Mouse (Mus musculus): ENCODE measurements around the gene Med13l. TPM values are rescaled to one million over a fixed set of nuclear protein-coding genes. Genes with fewer than 3 reads are reported as not detected.

The Med13l gene
- polyA plus RNA-seq, 1 experiment, result 19.3 TPM

GRCm38 (mm10) chr5:118667863-118668262 is 107.4 kb downstream of the Med13l start:
- TF ChIP-seq CTCF (IDR thresholded peaks at IDR 0.05; ENCODE audit: extremely low read depth, insufficient read depth, insufficient read length, insufficient replicate concordance) (no peak), POLR2A (IDR thresholded peaks at IDR 0.05; ENCODE audit: low read depth, low read length) (no peak)
- H3K27me3 ChIP-seq (ENCODE audit: control insufficient read depth, insufficient read depth, low read length), result no peaks in the 10 kb centered on the region
- no peak for DNase-seq (ENCODE audit: low read depth in 1 of 2, low spot score in 2 of 2)
- peaks cover 10% of the 10 kb centered on the region; the same call in 1 of the 2 replicates for H3K4me1 ChIP-seq (ENCODE audit: control insufficient read depth, insufficient read depth, insufficient read length)
- no peak overlapping the region for H3K27ac ChIP-seq (ENCODE audit: insufficient read depth, low read length)
- no peaks in the 10 kb centered on the region; the same call in 1 of the 2 replicates for H3K36me3 ChIP-seq (ENCODE audit: control insufficient read depth, insufficient read depth, low read length)
- WGBS, result 90% methylated on average over 7 of the region's 7 CpGs
- no peak overlapping the region for H3K4me3 ChIP-seq (ENCODE audit: extremely low read depth, insufficient read depth, insufficient read length)

GRCm38 (mm10) chr5:118668931-118669330 is 108.5 kb downstream of the Med13l start:
- no peak for TF ChIP-seq CTCF (IDR thresholded peaks at IDR 0.05; ENCODE audit: extremely low read depth, insufficient read depth, insufficient read length, insufficient replicate concordance)
- TF ChIP-seq POLR2A (IDR thresholded peaks at IDR 0.05; ENCODE audit: low read depth, low read length), result no peak
- 67% methylated on average over 2 of the region's 2 CpGs for WGBS
- Histone ChIP-seq H3K4me1 (ENCODE audit: control insufficient read depth, insufficient read depth, insufficient read length) (peaks cover 4% of the 10 kb centered on the region; the same call in 1 of the 2 replicates), H3K27ac (ENCODE audit: insufficient read depth, low read length) (no peak overlapping the region), H3K4me3 (ENCODE audit: extremely low read depth, insufficient read depth, insufficient read length) (no peak overlapping the region), H3K36me3 (ENCODE audit: control insufficient read depth, insufficient read depth, low read length) (no peaks in the 10 kb centered on the region; the same call in 1 of the 2 replicates), H3K27me3 (ENCODE audit: control insufficient read depth, insufficient read depth, low read length) (no peaks in the 10 kb centered on the region)
- no peak for DNase-seq (ENCODE audit: low read depth in 1 of 2, low spot score in 2 of 2)

- no peaks in the 10 kb centered on the region; the same call in 1 of the 2 replicates for H3K36me3 ChIP-seq (ENCODE audit: control insufficient read depth, insufficient read depth, low read length)
- no peak overlapping the region for H3K27ac ChIP-seq (ENCODE audit: insufficient read depth, low read length)
- no peak for DNase-seq (ENCODE audit: low read depth in 1 of 2, low spot score in 2 of 2)
- no peaks in the 10 kb centered on the region for H3K27me3 ChIP-seq (ENCODE audit: control insufficient read depth, insufficient read depth, low read length)
- no peak overlapping the region for H3K4me3 ChIP-seq (ENCODE audit: extremely low read depth, insufficient read depth, insufficient read length)
- TF ChIP-seq POLR2A (IDR thresholded peaks at IDR 0.05; ENCODE audit: low read depth, low read length) (no peak), CTCF (IDR thresholded peaks at IDR 0.05; ENCODE audit: extremely low read depth, insufficient read depth, insufficient read length, insufficient replicate concordance) (no peak)
- peaks cover 7% of the 10 kb centered on the region for H3K4me1 ChIP-seq (ENCODE audit: control insufficient read depth, insufficient read depth, insufficient read length)
Measured at GRCm38 (mm10) chr5:118672111-118672510, 111.6 kb downstream of the Med13l start.

- 94% methylated on average over 5 of the region's 5 CpGs for WGBS
- Histone ChIP-seq H3K36me3 (ENCODE audit: control insufficient read depth, insufficient read depth, low read length) (no peaks in the 10 kb centered on the region; the same call in 1 of the 2 replicates), H3K27ac (ENCODE audit: insufficient read depth, low read length) (no peak overlapping the region), H3K4me1 (ENCODE audit: control insufficient read depth, insufficient read depth, insufficient read length) (peaks cover 11% of the 10 kb centered on the region), H3K27me3 (ENCODE audit: control insufficient read depth, insufficient read depth, low read length) (no peaks in the 10 kb centered on the region), H3K4me3 (ENCODE audit: extremely low read depth, insufficient read depth, insufficient read length) (no peak overlapping the region)
- TF ChIP-seq CTCF (IDR thresholded peaks at IDR 0.05; ENCODE audit: extremely low read depth, insufficient read depth, insufficient read length, insufficient replicate concordance) (no peak), POLR2A (IDR thresholded peaks at IDR 0.05; ENCODE audit: low read depth, low read length) (no peak)
- no peak for DNase-seq (ENCODE audit: low read depth in 1 of 2, low spot score in 2 of 2)
Measured at GRCm38 (mm10) chr5:118673859-118674258, 113.4 kb downstream of the Med13l start.

- DNase-seq (ENCODE audit: low read depth in 1 of 2, low spot score in 2 of 2), result no peak
- WGBS, result 37% methylated on average over 3 of the region's 3 CpGs
- no peak overlapping the region for H3K4me3 ChIP-seq (ENCODE audit: extremely low read depth, insufficient read depth, insufficient read length)
- no peaks in the 10 kb centered on the region; the same call in 1 of the 2 replicates for H3K36me3 ChIP-seq (ENCODE audit: control insufficient read depth, insufficient read depth, low read length)
- no peaks in the 10 kb centered on the region for H3K27me3 ChIP-seq (ENCODE audit: control insufficient read depth, insufficient read depth, low read length)
- H3K27ac ChIP-seq (ENCODE audit: insufficient read depth, low read length), result no peak overlapping the region
- peaks cover 11% of the 10 kb centered on the region for H3K4me1 ChIP-seq (ENCODE audit: control insufficient read depth, insufficient read depth, insufficient read length)
- TF ChIP-seq POLR2A (IDR thresholded peaks at IDR 0.05; ENCODE audit: low read depth, low read length) (no peak), CTCF (IDR thresholded peaks at IDR 0.05; ENCODE audit: extremely low read depth, insufficient read depth, insufficient read length, insufficient replicate concordance) (no peak)
Measured at GRCm38 (mm10) chr5:118674321-118674720, 113.8 kb downstream of the Med13l start.

GRCm38 (mm10) chr5:118675697-118676096 is 115.2 kb downstream of the Med13l start:
- no peak overlapping the region for H3K27ac ChIP-seq (ENCODE audit: insufficient read depth, low read length)
- no peak overlapping the region for H3K4me3 ChIP-seq (ENCODE audit: extremely low read depth, insufficient read depth, insufficient read length)
- H3K27me3 ChIP-seq (ENCODE audit: control insufficient read depth, insufficient read depth, low read length), result no peaks in the 10 kb centered on the region
- WGBS, result 78% methylated on average over 3 of the region's 3 CpGs
- H3K4me1 ChIP-seq (ENCODE audit: control insufficient read depth, insufficient read depth, insufficient read length), result peaks cover 11% of the 10 kb centered on the region
- H3K36me3 ChIP-seq (ENCODE audit: control insufficient read depth, insufficient read depth, low read length), result no peaks in the 10 kb centered on the region; the same call in 1 of the 2 replicates
- no peak for DNase-seq (ENCODE audit: low read depth in 1 of 2, low spot score in 2 of 2)
- TF ChIP-seq POLR2A (IDR thresholded peaks at IDR 0.05; ENCODE audit: low read depth, low read length) (no peak), CTCF (IDR thresholded peaks at IDR 0.05; ENCODE audit: extremely low read depth, insufficient read depth, insufficient read length, insufficient replicate concordance) (no peak)

- H3K27ac ChIP-seq (ENCODE audit: insufficient read depth, low read length), result no peak overlapping the region
- H3K36me3 ChIP-seq (ENCODE audit: control insufficient read depth, insufficient read depth, low read length), result peaks cover 2% of the 10 kb centered on the region; the same call in 1 of the 2 replicates
- TF ChIP-seq POLR2A (IDR thresholded peaks at IDR 0.05; ENCODE audit: low read depth, low read length), result no peak
- TF ChIP-seq CTCF (IDR thresholded peaks at IDR 0.05; ENCODE audit: extremely low read depth, insufficient read depth, insufficient read length, insufficient replicate concordance), result no peak
Measured at GRCm38 (mm10) chr5:118676151-118676918, 115.9 kb downstream of the Med13l start.

More at GRCm38 (mm10) chr5:118676151-118676918, 115.9 kb downstream of the Med13l start:
- Histone ChIP-seq H3K27me3 (ENCODE audit: control insufficient read depth, insufficient read depth, low read length) (no peaks in the 10 kb centered on the region), H3K4me3 (ENCODE audit: extremely low read depth, insufficient read depth, insufficient read length) (no peak overlapping the region), H3K4me1 (ENCODE audit: control insufficient read depth, insufficient read depth, insufficient read length) (peaks cover 11% of the 10 kb centered on the region)
- DNase-seq (ENCODE audit: low read depth in 1 of 2, low spot score in 2 of 2), result no peak
- 66% methylated on average over 8 of the region's 8 CpGs for WGBS

Data from spleen, adult 2 months (tissue).